Mouse (Mus musculus) frontal cortex, postnatal 10 days (tissue): ENCODE measurements at regions not wholly inside any gene's neighbourhood (a gene's known extent, or its start where the extent isn't known, plus 50 kb on each side); places are given as distances from the start of the nearest gene placed in this dataset.
A peak's percentile ranks its signal among the peaks of the same experiment; 100 is the strongest.

Experiments
- DNase-seq, 2 experiments: peaks; one replicate each; pipeline ENCODE4 v3.0.0; 2022; ENCODE audit warnings: low spot score in 2 of 2, mixed read lengths in 1 of 2

- DNase-seq: no peak
These were observed 107.8 kb downstream of the Basp1 start for GRCm38 (mm10) chr15:25305801-25306200.

GRCm38 (mm10) chr15:25303379-25303778 lies 110.2 kb downstream of the Basp1 start:
- DNase-seq: no peak

- DNase-seq: no peak
These were observed 110.8 kb downstream of the Basp1 start for GRCm38 (mm10) chr15:25302671-25303294.

- no peak for DNase-seq
These were observed 111.8 kb downstream of the Basp1 start for GRCm38 (mm10) chr15:25301810-25302209.

- DNase-seq: no peak
These were observed 116.3 kb downstream of the Basp1 start for GRCm38 (mm10) chr15:25297278-25297677.

- DNase-seq: no peak
These were observed 116.8 kb downstream of the Basp1 start for GRCm38 (mm10) chr15:25296714-25297113.

- DNase-seq: no peak
These were observed 117.8 kb downstream of the Basp1 start for GRCm38 (mm10) chr15:25295753-25296152.

- DNase-seq: peak; percentile 42 to 48
These were observed 122.3 kb downstream of the Basp1 start for GRCm38 (mm10) chr15:25291231-25291691.

GRCm38 (mm10) chr15:25287850-25288249 lies 125.7 kb downstream of the Basp1 start:
- DNase-seq: no peak

GRCm38 (mm10) chr15:25284354-25285199 lies 129.0 kb downstream of the Basp1 start:
- no peak for DNase-seq

GRCm38 (mm10) chr15:25283713-25284112 lies 129.9 kb downstream of the Basp1 start:
- no peak for DNase-seq

- no peak for DNase-seq
These were observed 131.2 kb downstream of the Basp1 start for GRCm38 (mm10) chr15:25282346-25282745.

- DNase-seq: no peak
These were observed 131.6 kb downstream of the Basp1 start for GRCm38 (mm10) chr15:25281942-25282341.

- DNase-seq: no peak
These were observed 135.0 kb downstream of the Basp1 start for GRCm38 (mm10) chr15:25278317-25279156.

- no peak for DNase-seq
These were observed 137.3 kb downstream of the Basp1 start for GRCm38 (mm10) chr15:25276227-25276626.

- no peak for DNase-seq
These were observed 141.7 kb downstream of the Basp1 start for GRCm38 (mm10) chr15:25271886-25272285.

- DNase-seq: no peak
These were observed 143.2 kb downstream of the Basp1 start for GRCm38 (mm10) chr15:25270349-25270748.

- DNase-seq: no peak
These were observed 144.1 kb downstream of the Basp1 start for GRCm38 (mm10) chr15:25269345-25269996.

GRCm38 (mm10) chr15:25268436-25268835 lies 145.1 kb downstream of the Basp1 start:
- no peak for DNase-seq

- no peak for DNase-seq
These were observed 146.1 kb downstream of the Basp1 start for GRCm38 (mm10) chr15:25267509-25267908.
